Mouse (Mus musculus) mature B cell (primary cell): ENCODE measurements around the gene Sars2.
"Not testable (repeated sequence)": the region's sequence is repeated elsewhere in the genome, so short reads cannot be mapped to it uniquely, and the experiment has no call there.

Experiments
- in situ Hi-C: fragments of 300-500 bp; cut with MboI; formaldehyde crosslinking; loops from 2 replicates; pipeline ENCODE4 v1.14.3; 2019

The Sars2 gene

DNA sequence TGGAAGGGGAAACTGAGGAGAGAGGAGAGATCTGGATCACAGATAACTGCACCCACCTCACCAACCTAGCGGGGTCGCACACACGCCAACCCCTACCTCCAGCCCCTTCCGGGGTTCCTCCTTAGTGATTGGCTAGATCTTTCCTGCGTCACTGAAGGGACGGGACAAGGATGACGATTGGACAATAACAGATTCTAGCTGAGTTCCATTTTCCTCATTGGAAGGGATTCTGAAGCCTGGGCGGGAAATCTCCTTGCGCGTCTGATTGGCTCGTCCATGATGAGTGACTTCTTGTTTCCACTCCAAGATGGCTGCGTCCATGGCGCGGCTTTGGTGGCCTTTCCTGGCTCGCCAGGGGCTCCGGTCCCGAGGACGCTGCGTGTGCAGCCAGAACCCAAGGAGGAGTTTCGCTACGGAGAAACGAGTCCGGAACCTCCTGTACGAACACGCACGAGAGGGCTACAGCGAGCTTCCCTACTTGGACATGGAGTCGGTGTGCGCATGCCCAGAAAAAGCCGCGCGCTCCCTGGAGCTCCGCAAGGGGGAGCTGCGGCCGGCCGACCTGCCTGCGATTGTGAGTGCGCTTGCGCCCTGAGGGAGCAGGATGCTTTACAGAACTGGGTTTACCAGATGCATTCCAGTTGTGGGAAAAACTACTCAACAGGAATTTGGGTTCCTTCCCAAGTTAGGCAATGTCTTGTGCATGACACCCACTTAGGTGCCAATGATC lies at the start of gene Sars2, which contains the start of gene Mrps12:
Gene Sars2 (plus strand): TSS at position 284 of the 730 bp plus-strand sequence.
Gene Mrps12 (minus strand): TSS at position 112 of the 730 bp plus-strand sequence.
- in situ Hi-C loops = no loop called here

DNA sequence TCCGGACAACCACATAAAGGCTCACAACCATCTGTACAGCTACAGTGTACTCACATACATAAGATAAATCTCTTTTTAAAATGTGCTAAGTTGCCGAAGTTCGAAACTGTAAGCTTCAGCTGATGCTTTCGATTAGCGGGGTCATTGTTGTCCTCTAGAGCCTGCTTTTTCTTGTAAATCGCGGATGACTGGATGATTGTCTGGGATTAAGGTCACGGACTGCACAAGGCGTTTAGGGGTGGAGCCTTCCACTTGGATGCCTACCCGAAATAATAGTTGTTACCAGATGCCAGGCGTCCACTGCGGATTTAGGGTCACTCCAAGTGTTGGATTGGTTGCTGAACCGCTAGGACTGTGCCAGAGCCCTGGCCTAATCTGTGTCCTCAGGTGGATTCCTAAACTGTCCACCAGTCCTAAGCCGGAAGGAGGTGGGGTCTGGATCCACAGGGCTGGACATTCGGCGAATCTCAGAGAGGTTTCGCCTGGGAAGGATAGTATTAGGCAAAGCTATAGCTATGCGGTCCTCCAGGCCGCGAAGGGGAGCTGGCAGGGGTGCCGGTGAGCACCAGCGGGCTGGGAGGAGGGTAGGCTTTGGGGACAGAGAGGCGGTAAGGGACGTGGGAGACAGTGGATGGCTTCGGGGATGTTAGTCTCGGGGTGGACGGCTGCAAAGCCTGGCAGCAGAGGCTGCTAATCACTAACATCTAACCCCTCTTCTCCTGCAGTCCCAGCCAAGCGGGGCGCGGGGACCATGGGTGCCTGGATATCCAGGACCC lies 49.1 kb upstream of the Sars2 start, which contains the start of gene Fbxo27:
Gene Fbxo27 (plus strand): TSS at position 305 of the 776 bp plus-strand sequence.
- in situ Hi-C loops = no loop called here

DNA sequence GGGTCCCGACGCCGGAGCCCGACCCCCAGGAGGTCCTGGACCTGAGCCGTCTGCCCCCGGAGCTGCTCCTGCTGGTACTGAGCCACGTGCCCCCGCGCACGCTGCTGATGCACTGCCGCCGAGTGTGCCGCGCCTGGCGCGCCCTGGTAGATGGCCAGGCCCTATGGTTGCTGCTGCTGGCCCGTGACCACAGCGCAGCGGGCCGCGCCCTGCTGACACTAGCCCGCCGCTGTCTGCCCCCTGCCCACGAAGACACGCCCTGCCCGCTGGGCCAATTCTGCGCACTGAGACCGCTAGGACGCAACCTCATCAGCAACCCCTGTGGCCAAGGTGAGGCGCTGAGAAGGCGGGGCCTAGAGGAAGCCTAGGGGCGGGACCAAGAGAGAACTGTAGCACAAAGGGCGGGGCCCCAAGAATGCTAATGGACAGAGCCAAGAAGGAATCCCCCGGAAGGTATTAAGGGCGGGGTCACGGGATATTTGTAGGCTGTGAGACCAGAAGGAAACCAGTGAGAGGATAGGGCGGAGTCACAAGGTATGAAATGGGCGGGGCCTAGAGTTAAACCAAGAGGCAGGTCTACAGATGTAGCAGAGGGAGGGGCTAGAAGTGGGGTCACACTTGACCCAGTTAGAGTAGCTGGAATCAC lies 48.3 kb upstream of the Sars2 start:
- in situ Hi-C loops = no loop called here

DNA sequence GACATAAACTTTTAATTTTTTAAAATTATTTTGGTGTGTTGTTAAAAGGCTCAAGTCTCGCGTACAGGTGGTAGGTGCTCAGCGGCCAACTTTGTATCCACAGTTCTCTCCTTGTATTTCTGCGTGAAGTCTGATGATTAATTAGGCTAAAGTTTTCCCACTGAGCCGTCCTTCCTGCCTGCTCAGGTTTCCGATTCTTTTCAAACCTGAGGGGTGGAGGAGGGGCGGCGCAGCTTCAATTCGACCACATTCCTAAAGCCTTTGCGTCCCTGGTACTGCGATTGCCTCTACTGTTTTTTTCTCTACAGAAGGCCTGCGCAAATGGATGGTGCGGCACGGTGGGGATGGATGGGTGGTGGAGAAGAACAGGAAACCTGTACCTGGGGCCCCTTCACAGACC lies 47.4 kb upstream of the Sars2 start:
- in situ Hi-C loops = no loop called here

DNA sequence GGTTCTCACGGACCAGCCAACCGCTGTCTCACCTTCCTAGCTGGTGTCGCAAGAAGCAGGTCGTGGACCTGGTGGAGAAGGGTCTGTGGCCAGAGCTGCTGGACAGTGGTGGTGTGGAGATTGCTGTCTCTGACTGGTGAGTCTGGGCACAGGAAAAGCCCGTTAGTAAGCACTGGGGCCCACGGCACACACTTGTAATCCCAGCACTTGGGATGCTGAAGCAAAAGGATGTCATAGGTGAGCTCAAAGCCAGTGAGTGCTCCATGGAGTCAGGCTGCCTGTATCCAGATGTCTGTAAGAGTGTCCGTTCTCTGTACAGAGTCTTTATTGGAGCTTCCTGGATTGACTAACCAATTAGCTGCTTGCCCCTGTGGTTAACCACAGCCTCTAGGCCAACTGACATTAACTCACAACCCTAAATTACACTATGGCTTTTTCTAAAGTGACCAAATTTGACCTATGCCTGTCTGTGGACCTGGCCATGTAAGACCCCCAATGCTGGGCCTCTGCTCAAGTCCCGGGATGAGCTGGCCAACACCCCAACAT lies 46.8 kb upstream of the Sars2 start:
- in situ Hi-C loops = no loop called here

DNA sequence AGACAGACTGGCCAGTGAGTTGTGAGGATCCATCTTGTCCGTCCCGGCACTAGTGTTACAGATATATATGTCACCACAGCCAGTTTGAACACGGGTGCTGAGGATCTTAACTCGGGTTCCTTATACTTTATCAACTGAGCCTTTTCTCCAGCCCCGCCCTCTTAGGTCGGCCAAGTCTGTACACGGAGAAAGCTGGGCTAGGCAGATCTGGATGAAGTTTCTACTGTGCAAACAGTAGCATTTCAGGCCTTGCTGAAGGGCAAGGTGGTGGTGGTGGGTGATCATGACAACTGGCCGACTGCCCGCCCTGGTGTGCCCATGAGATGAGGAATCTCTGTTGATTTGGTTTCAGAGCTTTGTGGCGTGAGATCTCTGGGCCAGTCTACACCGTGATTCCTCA lies 44.5 kb upstream of the Sars2 start:
- in situ Hi-C loops = no loop called here

DNA sequence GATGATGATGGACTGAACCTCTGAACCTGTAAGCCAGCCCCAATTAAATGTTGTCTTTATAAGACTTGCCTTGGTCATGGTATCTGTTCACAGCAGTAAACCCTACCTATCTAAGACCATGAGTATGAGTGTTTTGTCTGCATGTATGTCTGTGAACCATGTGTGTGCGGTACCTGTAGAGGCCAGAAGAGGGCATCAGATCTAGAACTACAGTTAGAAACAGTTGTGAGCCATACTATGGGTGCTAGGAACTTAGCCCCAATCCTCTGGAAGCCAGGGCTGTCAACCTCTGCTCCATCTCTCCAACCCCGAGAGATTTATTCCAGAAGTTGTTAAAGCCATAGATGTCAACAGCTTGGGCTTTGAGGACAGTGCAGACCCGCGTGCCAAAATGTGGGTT lies 41.5 kb upstream of the Sars2 start:
- in situ Hi-C loops = no loop called here

DNA sequence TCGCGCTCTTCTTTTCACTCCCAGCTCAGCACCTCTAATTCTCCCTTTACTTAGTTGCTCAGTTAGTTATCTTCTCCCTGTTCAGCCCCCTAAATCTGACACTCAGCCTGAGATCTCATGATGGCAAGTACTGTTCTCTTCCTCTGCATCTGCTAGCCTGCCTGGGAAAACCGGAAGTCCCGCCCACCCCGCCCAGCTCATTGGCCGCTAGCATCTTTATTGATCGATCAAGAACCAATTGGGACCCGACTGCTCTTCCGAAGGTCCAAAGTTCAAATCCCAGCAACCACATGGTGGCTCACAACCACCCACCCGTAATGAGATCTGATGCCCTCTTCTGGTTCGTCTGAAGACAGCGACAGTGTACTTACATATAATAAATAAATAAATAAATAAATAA lies 40.5 kb upstream of the Sars2 start:
- in situ Hi-C loops = not testable (repeated sequence)

DNA sequence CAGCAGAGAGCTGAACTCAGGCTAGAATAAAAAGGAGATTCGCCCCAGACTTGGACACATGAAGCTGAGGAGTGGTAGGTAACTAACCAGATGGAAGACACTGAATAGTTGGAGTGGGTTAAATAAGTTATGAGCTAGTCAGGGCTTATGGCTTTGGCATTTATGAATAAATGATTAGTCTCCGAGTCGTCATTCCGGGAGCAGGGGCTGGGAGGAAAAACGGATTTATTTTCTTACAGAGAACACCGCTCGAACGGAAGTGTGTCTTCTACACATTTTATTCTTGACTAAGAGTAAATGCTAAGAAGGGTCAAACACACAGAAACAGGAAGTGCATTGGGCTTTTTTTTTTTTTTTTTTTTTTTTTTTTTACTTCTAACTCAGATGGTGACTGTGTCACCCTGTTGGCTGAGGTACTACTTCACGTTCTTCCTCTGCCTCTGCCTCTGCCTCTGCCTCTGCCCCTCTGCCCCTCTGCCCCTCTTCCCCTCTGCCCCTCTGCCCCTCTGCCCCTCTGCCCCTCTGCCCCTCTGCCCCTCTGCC lies 39.1 kb upstream of the Sars2 start:
- in situ Hi-C loops = no loop called here

DNA sequence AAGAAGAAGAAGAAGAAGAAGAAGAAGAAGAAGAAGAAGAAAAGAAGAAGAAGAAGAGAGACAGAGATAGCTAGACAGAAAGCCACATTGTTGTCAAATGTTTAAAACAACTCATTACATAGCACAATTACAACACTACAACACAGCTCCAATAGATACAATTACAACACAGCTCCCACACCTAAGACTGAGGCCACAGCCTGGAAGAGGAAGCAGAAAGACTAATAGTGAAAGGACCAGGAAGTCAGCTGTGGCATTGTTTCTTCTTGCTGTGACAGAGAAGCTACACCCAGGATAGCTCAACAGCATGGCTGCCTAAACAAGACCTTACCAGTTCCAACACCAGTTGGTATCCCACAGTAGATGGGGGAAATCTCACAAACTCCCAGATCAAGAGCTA lies 32.3 kb upstream of the Sars2 start:
- in situ Hi-C loops = no loop called here

DNA sequence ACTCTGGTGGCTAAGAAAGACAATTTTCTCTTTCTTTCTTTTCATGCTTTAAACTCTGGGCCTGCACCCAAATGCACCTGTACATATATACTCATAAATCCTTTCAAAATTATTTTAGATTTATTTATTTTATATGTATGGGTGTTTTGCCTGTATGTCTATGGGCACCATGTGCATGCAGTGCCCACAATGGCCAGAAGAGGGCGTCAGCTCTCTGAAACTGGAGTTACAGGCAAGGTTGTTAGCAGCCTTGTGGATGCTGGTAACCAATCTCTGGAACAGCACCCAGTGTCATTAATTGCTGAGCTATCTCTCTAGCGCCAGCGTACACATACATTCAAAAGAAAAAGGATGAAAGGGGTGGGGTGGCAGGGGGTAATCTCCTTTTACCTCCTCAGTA lies 30.8 kb upstream of the Sars2 start:
- in situ Hi-C loops = no loop called here

DNA sequence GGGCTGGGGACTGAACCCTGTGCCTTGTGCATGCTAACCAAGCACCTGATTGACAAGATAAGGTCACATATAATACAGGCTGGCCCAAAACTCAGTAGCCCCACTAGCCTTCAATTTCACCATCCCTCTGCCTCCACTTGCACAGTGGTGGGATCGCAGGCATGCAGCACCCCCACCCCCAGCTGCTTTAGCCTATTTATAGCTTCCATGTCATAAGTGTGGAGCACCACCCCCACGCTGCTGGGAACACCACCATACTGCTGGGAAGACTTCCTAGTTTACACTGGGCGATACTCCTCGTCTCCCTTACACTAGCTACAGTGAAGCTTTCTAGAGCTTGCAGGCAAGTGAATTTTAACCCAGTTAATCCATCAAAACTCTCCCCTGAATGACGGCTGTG lies 27.1 kb upstream of the Sars2 start:
- in situ Hi-C loops = no loop called here

DNA sequence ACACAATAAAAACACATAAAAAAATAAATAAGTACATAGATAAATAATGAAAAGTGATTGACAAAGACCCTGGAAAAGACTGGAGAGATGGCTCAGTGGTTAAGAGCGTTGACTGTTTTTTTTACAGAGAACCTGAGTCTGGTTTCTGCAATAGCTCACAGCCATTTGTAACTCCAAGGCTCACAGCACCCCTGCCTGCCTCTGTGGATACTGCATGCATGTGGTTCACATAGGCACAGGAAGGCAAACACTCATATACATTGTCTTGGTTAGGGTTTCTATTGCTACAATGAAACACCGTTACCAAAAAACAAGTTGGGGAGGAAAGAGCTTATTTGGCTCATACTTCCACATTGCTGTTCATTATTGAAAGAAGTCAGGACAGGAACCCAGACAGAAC lies 26.2 kb upstream of the Sars2 start:
- in situ Hi-C loops = no loop called here

DNA sequence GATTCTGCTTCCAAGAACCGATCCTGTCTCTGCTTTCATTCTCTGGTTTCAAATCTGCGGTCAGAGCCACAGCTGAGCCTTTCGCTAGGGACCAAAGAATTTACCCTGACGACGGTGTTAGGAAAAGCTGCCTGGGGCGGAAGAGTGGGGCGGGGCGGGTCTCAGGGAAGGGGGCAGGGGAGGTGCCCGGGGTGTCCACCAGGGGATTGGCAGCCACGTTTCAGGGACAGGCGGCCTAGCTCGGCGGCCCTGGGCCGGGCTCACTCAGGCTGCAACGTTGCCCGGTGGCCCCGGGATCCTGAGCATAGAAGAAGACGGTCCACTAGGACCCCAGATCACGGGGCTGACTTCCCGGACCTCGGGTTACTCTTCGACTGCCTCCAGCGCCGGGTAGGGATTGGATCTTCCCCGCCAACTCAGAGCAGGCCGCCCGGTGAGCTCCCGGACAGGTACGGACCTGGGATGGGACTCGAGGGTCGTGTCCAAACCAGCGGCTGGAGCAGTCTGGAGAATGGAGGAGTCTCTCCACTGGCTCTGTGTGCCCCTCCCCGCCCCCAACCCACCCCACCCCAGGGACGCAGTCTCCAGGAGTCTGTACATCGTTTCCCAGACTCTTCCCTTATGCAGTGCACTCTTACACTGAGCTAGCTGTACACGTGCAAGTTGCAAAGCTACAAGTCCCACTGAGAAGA lies 25.1 kb upstream of the Sars2 start, which contains the start of gene Fbxo17:
Gene Fbxo17 (plus strand): TSS at position 215 of the 692 bp plus-strand sequence.
- in situ Hi-C loops = no loop called here

DNA sequence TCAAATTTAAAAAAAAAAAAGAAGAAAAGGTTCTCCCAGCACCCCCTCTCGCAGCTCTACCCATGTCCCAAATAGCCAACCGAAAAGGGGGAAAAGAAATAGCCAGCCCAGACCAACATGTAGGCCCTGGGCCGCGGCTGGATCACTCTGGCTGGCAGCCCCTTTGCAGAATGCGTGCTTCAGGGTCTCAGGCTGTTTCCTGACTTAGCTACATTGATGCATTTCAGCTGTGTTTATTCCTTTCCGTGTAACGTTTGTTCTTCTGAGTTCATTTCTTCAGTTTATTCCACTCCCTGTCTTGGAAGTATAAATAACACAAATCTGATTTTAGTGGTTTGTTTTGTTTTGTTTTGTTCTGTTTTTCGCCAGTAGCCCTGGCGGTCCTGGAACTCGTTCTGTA lies 24.1 kb upstream of the Sars2 start:
- in situ Hi-C loops = no loop called here

DNA sequence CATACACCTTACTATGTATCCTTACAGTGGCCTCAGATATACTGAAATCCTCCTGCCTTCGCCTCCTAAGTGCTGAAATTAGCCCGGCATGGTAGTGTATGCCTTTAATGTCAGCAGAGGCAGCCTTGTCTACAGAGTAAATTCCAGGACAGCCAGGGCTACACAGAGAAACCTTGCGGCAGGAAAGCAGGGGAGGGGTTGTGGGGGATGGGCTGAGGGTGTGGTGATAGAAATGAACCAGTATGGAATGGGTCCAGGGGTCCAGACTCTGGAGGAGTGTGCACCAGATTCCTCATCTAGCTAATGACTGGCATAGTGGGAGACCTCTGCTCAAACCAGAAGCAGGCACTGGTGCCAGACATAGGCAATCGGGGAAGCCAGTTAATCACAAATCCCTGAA lies 22.6 kb upstream of the Sars2 start:
- in situ Hi-C loops = no loop called here

DNA sequence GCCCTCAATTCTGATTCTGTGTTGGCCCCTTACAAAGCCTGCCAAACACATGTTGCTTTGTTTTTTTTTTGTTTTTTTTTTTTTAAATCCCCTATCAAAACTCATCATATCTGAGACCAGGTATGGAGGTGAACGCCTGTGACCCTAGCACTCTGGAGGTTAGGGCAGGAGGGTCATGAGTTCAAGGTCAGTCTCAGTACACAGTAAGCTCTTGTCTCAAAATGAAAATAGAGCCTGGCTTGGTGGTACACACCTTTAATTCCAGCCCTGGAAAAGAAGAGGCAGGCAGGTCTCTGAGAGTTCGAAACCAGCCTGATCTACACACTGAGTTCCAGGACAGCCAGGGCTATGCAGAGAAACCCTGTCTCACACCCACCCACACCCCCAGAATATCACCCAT lies 22.1 kb upstream of the Sars2 start:
- in situ Hi-C loops = no loop called here

DNA sequence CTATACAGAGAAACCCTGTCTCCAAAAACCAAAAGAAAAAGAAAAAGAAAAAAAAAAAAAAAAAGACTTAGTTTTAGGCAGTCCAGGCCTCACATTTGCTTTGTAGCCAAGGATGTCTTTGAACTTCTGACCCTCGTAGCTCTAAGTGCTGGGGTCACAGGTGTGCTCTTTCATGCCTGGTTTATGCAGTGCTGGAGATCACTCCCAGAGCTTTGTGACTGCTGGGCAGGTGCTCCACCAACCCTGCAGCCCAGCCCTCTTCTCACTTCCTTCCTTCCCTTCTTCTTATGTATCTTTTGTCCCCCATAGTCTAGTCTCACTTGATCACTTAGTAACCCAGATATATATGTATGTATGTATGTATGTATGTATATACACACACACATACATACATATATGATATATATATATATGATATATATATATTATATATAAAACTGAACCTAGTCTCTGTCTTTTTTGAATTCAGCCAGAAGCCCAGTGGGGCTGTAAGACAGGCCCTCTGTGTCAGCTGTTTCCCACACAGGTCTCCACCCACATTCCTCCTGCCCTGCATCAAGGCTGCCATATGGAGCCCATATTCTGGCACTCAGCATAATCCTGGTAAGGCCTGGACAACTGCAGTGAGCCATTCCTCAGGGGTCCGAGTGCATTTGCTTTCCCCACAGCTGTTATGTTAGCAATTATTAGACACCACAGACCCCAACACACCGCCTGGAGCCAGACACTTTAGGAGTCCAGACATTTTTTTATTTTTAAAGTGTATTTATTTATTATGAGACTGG lies 20.8 kb upstream of the Sars2 start:
- in situ Hi-C loops = no loop called here

DNA sequence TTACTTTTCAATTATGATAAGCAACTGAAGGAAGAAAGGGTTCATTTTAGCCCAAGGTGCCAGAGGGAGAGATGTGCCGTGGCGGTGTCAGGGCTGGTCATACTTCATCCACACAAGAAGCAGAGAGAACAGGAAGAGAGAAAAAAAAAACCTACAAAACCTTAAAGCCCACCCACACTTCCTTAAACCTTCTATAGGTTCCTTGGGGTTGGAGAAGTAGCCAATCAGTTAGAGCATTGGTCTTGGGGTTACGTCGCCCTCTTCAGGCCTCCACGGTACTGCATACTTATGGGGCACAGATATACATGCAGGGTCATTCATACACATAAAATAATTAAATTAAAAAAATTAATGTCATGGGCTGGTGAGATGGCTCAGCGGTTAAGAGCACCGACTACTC lies 19.7 kb upstream of the Sars2 start:
- in situ Hi-C loops = no loop called here

DNA sequence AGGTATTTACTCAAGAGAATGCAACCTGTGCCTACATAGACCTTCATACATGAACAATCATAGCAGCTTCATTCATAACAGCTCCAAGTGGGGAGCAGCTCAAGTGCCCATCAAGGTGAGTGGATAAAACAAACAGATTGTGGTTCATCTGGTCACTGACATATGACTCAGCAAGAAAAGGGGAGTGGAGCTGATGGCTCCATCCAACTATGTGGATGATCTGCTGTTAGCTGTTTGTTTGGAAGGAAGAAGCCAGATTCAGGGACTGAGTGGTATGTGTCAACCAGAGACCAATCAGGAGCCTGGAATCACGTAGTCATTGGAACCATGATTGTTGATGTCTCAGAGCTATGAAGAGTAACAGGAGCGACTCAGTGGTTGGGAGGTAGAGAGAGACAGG lies 17.2 kb upstream of the Sars2 start:
- in situ Hi-C loops = no loop called here

DNA sequence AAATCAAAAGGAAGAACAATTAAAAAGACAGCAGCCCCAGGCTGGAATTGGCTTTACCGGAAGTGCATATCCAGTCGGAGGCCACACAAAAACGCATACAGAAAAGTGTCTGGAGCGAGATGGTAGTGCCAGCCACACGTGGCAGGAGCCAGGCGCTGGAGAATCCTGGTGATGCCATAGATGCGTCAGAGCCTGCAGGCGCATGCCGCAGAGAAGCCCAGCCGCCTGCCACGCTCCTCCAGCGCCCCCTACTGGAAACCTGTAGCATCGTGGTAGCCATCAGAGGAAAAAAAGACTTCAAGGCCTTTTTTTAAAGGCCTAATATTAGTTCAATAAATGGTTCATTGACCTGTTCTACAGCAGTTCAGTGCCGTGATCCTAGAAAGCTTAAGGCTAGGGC lies 15.2 kb upstream of the Sars2 start:
- in situ Hi-C loops = no loop called here
